Mouse (Mus musculus) splenic B cell, adult 2 months (primary cell): Measurements from ENCODE around the gene Olfr119.
"Not testable (repeated sequence)": the region's sequence is repeated elsewhere in the genome, so short reads cannot be mapped to it uniquely, and the experiment has no call there.

ENCODE experiments used
- DNase-seq: peaks from one replicate; pipeline ENCODE4 v3.0.0-alpha.2; 2011; ENCODE audit warnings: low read depth, low spot score
- H3K27me3 ChIP-seq: 2 replicates; pipeline ENCODE4 v1.6.1; 2012; ENCODE audit warnings: mild to moderate bottlenecking, low read length, moderate library complexity, mixed read lengths; ENCODE audit not compliant: control insufficient read depth, poor library complexity, insufficient read depth, severe bottlenecking
- H3K36me3 ChIP-seq: 2 replicates; pipeline ENCODE4 v1.6.1; 2012; ENCODE audit warnings: mild to moderate bottlenecking, low read length, moderate library complexity, mixed read lengths; ENCODE audit not compliant: control insufficient read depth, poor library complexity, insufficient read depth, severe bottlenecking

The Olfr119 gene

GRCm38 (mm10) chr17:37696264-37696663 is at the start of gene Olfr119:
Gene Olfr119, plus strand, starts transcription at chr17:37696564.
- not testable (repeated sequence) for H3K36me3 ChIP-seq, H3K27me3 ChIP-seq, DNase-seq

DNA sequence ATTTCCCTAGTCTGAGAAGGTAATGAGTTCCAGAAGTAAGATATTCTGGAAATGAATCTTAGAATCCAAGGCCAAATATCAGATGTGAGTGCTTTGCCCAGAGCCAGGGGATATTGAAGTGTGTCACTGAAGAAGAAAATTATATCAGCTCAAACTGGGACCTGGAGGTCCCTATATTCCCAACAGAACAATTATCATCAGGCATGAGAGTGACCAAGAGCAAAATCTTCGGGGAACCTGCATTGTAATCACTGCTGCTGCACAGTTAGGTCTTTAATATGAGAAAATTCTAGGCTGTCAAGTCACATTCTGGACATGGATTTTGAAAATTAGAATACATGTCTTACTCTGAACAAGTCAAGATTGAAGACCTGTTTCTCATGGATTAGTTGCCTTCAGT is 32.7 kb upstream of the Olfr119 start, which contains the start of gene Olfr117:
TSS of gene Olfr117 (minus strand) at position 101 of the 400 bp plus-strand sequence.
- DNase-seq, result no peak

DNA sequence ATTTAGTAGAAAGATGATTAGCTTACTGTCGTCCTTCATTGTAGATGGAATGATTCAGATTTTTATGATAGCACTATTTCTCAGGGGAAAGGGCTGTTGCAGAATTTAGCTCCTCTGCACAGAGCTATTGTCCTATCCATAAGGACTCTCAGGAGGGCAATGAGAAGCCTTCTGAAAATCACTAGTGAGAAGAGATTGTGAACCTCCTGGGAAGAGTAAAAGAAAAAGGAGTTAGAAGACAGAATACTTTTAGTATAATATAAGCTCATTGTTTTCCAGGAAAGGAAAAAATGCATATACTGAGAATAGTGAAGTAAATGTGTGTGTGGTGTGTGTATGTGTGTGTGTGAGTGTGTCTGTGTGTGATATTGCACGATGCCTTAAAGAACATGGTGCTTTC is 29.7 kb upstream of the Olfr119 start, which contains the start of gene Olfr118:
TSS of gene Olfr118 (plus strand) at position 301 of the 400 bp plus-strand sequence.
- H3K27me3 ChIP-seq, result no peaks in the 10 kb centered on the region
- no peak for DNase-seq
- no peaks in the 10 kb centered on the region for H3K36me3 ChIP-seq

More for the DNA sequence above, 32.7 kb upstream of the Olfr119 start, which contains the start of gene Olfr117:
- no peaks in the 10 kb centered on the region for H3K27me3 ChIP-seq
- H3K36me3 ChIP-seq, result no peaks in the 10 kb centered on the region

DNA sequence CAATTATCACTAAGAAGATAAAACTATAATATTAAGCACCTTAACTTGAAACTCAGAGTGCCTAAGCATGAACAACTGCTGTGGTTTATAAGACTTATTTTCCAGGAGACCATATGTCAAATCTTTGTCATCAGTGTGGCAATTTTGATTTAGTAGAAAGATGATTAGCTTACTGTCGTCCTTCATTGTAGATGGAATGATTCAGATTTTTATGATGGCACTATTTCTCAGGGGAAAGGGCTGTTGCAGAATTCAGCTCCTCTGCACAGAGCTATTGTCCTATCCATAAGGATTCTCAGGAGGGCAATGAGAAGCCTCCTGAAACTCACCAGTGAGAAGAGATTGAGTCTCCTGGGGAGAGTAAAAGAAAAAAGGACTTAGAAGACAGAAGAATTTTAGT is 25.1 kb downstream of the Olfr119 start, which contains the start of gene Olfr120:
TSS of gene Olfr120 (plus strand) at position 301 of the 400 bp plus-strand sequence.
- no peaks in the 10 kb centered on the region for H3K36me3 ChIP-seq
- H3K27me3 ChIP-seq, result no peaks in the 10 kb centered on the region
- DNase-seq, result no peak

DNA sequence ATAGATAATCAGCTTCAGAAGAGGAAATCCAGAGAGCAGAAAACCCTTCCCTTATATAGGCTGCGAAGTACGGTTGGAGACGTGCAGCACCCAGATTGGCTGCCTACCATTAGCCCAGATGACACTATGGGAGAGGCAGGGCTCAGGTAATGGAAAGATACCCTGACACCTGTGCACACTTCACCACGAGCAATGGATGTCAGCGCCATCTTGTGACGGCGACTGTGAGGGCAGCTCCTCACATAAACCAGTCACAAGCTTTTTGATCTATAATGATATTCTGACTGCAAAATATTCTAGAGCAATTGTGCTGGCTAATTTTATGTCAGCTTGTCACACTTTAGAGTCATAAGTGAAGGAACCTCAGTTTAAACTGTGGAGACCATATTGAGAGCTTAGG is 41.7 kb downstream of the Olfr119 start:
- no peaks in the 10 kb centered on the region for H3K27me3 ChIP-seq
- no peaks in the 10 kb centered on the region for H3K36me3 ChIP-seq
- DNase-seq, result no peak
